Mouse (Mus musculus): ENCODE data around the gene Rbfox2. TPM values are rescaled to one million over a fixed set of nuclear protein-coding genes. Genes with fewer than 3 reads are reported as not detected.

Gene Rbfox2
- total and polyA plus RNA-seq, 2 experiments from 2014 or later: 135 to 470 TPM

- H3K27ac ChIP-seq (ENCODE audit: low read depth, low read length): no peak overlapping the region
- H3K27me3 ChIP-seq (ENCODE audit: insufficient read depth, low read length): no peaks in the 10 kb centered on the region
- WGBS: 58% methylated on average over 5 of the region's 5 CpGs
- no peak for TF ChIP-seq CTCF (IDR thresholded peaks at IDR 0.05; ENCODE audit: low read depth)
- H3K4me2 ChIP-seq (ENCODE audit: low read depth): no peak overlapping the region
- H3K4me1 ChIP-seq (ENCODE audit: insufficient read depth): no peaks in the 10 kb centered on the region
- DNase-seq: no peak
- no peak overlapping the region for H3K4me3 ChIP-seq (ENCODE audit: low read depth, low read length)
- no peaks in the 10 kb centered on the region for H3K36me3 ChIP-seq (ENCODE audit: insufficient read depth)
- H3K9me3 ChIP-seq (ENCODE audit: low read length): no peaks in the 10 kb centered on the region
- no peak overlapping the region for H3K9ac ChIP-seq
- ATAC-seq: no peak
Observed at GRCm38 (mm10) chr15:77185614-77186013, 121.2 kb downstream of the Rbfox2 start.

- no peak overlapping the region for H3K4me3 ChIP-seq (ENCODE audit: low read depth, low read length)
- no peaks in the 10 kb centered on the region for H3K36me3 ChIP-seq (ENCODE audit: insufficient read depth)
- ATAC-seq (no peak), DNase-seq (no peak)
- WGBS: 24% methylated on average over 5 of the region's 5 CpGs
- no peaks in the 10 kb centered on the region for H3K4me1 ChIP-seq (ENCODE audit: insufficient read depth)
- no peak for TF ChIP-seq CTCF (IDR thresholded peaks at IDR 0.05; ENCODE audit: low read depth)
- no peak overlapping the region for H3K9ac ChIP-seq
- H3K9me3 ChIP-seq (ENCODE audit: low read length): no peaks in the 10 kb centered on the region
- H3K27me3 ChIP-seq (ENCODE audit: insufficient read depth, low read length): no peaks in the 10 kb centered on the region
- no peak overlapping the region for H3K4me2 ChIP-seq (ENCODE audit: low read depth)
- no peak overlapping the region for H3K27ac ChIP-seq (ENCODE audit: low read depth, low read length)
Observed at GRCm38 (mm10) chr15:77182800-77183199, 124.0 kb downstream of the Rbfox2 start.

GRCm38 (mm10) chr15:77174018-77174417 is 132.8 kb downstream of the Rbfox2 start:
- H3K9me3 ChIP-seq (ENCODE audit: low read length): no peaks in the 10 kb centered on the region
- 0 out of 2 replicates have a peak, but pooled peaks cover 3% of the 10 kb centered on the region for H3K36me3 ChIP-seq (ENCODE audit: insufficient read depth)
- no peak overlapping the region for H3K9ac ChIP-seq
- H3K4me3 ChIP-seq (ENCODE audit: low read depth, low read length): no peak overlapping the region
- no peak overlapping the region for H3K4me2 ChIP-seq (ENCODE audit: low read depth)
- no peak for DNase-seq
- TF ChIP-seq CTCF (IDR thresholded peaks at IDR 0.05; ENCODE audit: low read depth): no peak
- H3K27me3 ChIP-seq (ENCODE audit: insufficient read depth, low read length): no peaks in the 10 kb centered on the region
- H3K4me1 ChIP-seq (ENCODE audit: insufficient read depth): peaks cover 6% of the 10 kb centered on the region; the same call in 1 of the 2 replicates
- H3K27ac ChIP-seq (ENCODE audit: low read depth, low read length): no peak overlapping the region
- no peak for ATAC-seq
- 71% methylated on average over 5 of the region's 5 CpGs for WGBS

DNA sequence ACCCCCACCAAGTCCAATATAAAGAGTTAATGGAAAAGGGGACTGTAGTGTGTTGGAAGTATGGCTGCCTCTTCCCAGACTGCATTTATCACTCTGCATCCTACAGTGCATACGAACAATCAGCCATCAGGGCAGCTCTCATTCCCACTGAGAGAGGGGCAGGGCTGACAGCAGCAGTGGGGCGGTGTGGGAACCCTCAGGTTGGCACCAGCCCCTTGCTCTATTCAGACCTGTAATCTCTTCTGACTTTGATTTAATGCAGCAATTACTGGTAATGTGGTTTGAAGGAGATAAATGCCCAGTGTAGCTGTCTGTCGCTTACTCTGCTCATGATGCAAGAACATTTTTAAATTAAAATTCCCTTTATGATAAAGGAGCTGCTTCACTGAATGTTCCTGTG is 134.4 kb downstream of the Rbfox2 start:
- Histone ChIP-seq H3K4me1 (ENCODE audit: insufficient read depth) (peaks cover 6% of the 10 kb centered on the region; the same call in 1 of the 2 replicates), H3K27ac (ENCODE audit: low read depth, low read length) (0 out of 2 replicates have a peak overlapping the region, but pooled peaks have one; percentile 1), H3K27me3 (ENCODE audit: insufficient read depth, low read length) (no peaks in the 10 kb centered on the region), H3K36me3 (ENCODE audit: insufficient read depth) (0 out of 2 replicates have a peak, but pooled peaks cover 3% of the 10 kb centered on the region), H3K4me3 (ENCODE audit: low read depth, low read length) (no peak overlapping the region), H3K9ac (no peak overlapping the region), H3K4me2 (ENCODE audit: low read depth) (no peak overlapping the region), H3K9me3 (ENCODE audit: low read length) (no peaks in the 10 kb centered on the region)
- TF ChIP-seq CTCF (IDR thresholded peaks at IDR 0.05; ENCODE audit: low read depth): no peak
- no peak; the same call in 1 of the 2 replicates for ATAC-seq
- DNase-seq: no peak
- 27% methylated on average over 3 of the region's 3 CpGs for WGBS

DNA sequence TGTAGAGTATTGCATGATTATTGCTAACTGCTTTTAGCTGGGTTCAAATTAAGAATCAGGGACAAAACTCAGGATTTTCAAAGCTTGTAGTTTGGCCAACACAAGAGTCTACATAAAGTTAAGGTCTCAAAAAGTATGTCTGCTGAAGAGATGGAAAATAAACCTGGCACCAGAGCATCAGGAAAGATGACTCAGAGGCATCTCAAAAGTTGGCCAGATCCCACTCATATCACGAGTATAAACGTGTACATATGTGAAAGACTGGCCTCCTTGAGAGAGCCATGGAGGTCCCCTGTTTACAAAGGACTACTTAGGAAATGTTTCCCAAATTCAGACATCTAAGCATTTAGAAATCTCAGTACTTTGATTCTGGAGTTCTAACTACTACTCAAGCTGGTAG is 138.0 kb downstream of the Rbfox2 start:
- Histone ChIP-seq H3K4me2 (ENCODE audit: low read depth) (no peak overlapping the region), H3K27ac (ENCODE audit: low read depth, low read length) (no peak overlapping the region), H3K4me3 (ENCODE audit: low read depth, low read length) (no peak overlapping the region), H3K9me3 (ENCODE audit: low read length) (no peaks in the 10 kb centered on the region), H3K9ac (no peak overlapping the region), H3K4me1 (ENCODE audit: insufficient read depth) (peaks cover 6% of the 10 kb centered on the region; the same call in 1 of the 2 replicates), H3K36me3 (ENCODE audit: insufficient read depth) (no peaks in the 10 kb centered on the region), H3K27me3 (ENCODE audit: insufficient read depth, low read length) (no peaks in the 10 kb centered on the region)
- WGBS: 90% methylated on average over 2 of the region's 2 CpGs
- no peak for DNase-seq
- ATAC-seq: no peak
- TF ChIP-seq CTCF (IDR thresholded peaks at IDR 0.05; ENCODE audit: low read depth): no peak

DNA sequence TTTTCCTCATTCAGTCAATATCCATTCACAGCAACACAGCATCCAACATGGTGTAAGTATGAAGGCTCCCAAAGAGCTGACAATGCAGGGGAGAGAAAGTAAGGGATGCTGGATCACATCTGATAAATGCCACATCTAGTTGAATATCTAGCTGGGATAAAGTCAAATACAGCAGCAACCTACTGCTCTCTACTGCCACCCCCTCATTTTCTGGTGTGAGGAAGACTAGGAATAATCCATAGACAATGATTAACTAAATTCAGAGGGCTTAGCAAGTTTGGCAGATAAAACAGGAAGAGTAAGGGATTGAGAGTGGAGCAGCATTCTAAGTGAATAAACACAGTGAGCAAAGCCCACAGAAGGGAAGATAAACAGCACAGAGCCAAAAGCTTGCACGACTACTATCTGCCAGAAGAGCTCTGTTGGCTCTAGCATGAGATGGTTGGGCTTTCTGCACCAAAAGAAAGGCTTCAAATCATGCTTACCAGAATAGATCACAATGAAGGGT is 140.5 kb downstream of the Rbfox2 start:
- no peak for DNase-seq
- H3K36me3 ChIP-seq (ENCODE audit: insufficient read depth): no peaks in the 10 kb centered on the region
- TF ChIP-seq CTCF (IDR thresholded peaks at IDR 0.05; ENCODE audit: low read depth): peak; percentile 33; the same call in 1 of the 2 replicates
- H3K4me1 ChIP-seq (ENCODE audit: insufficient read depth): no peaks in the 10 kb centered on the region
- no peaks in the 10 kb centered on the region for H3K9me3 ChIP-seq (ENCODE audit: low read length)
- H3K27me3 ChIP-seq (ENCODE audit: insufficient read depth, low read length): no peaks in the 10 kb centered on the region
- H3K27ac ChIP-seq (ENCODE audit: low read depth, low read length): no peak overlapping the region
- 46% methylated on average over 1 of the region's 1 CpGs for WGBS
- no peak overlapping the region for H3K4me3 ChIP-seq (ENCODE audit: low read depth, low read length)
- ATAC-seq: no peak
- no peak overlapping the region for H3K4me2 ChIP-seq (ENCODE audit: low read depth)
- no peak overlapping the region for H3K9ac ChIP-seq

DNA sequence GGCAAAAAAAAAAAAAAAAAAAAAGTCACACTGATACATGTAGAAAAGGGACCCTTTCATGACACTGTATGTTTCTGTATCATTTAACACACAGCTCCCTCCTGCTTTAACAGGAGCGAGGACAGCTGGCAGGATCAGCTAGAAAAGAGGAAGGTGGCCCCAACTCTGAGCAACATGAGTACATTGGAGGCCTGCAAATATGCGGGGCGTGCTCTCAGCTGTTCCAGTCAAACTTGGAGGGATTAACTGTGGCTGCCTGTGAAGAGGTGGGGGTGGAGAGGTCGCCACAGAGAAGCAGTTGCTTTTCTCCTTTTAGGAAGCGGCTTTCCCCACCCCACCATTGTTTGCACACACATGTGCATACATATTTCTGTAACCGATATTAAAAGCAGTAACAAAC is 143.5 kb downstream of the Rbfox2 start:
- Histone ChIP-seq H3K9ac (no peak overlapping the region), H3K9me3 (ENCODE audit: low read length) (no peaks in the 10 kb centered on the region), H3K4me2 (ENCODE audit: low read depth) (no peak overlapping the region), H3K27ac (ENCODE audit: low read depth, low read length) (no peak overlapping the region), H3K4me1 (ENCODE audit: insufficient read depth) (no peaks in the 10 kb centered on the region), H3K27me3 (ENCODE audit: insufficient read depth, low read length) (no peaks in the 10 kb centered on the region), H3K4me3 (ENCODE audit: low read depth, low read length) (no peak overlapping the region), H3K36me3 (ENCODE audit: insufficient read depth) (no peaks in the 10 kb centered on the region)
- no peak for DNase-seq
- 29% methylated on average over 6 of the region's 6 CpGs for WGBS
- no peak for ATAC-seq
- TF ChIP-seq CTCF (IDR thresholded peaks at IDR 0.05; ENCODE audit: low read depth): no peak
